Mouse (Mus musculus) kidney, embryonic 15.5 days (tissue): ENCODE data around the gene Myh7b. TPM values are rescaled to one million over a fixed set of nuclear protein-coding genes. Genes with fewer than 3 reads are reported as not detected.

Experiments used
- ATAC-seq: fragments of 200-750 bp; cut with Nextera tagmentation; replicated peaks from 2 replicates; pipeline ENCODE4 v1.8.0; 2017; ENCODE audit warnings: moderate TSS enrichment; ENCODE audit not compliant: low FRiP score
- H3K27ac ChIP-seq: fragments of 300-500 bp; sonication (generic); 2 replicates; pipeline ENCODE4 v1.5.1; 2015; ENCODE audit warnings: mild to moderate bottlenecking, inconsistent platforms
- H3K27me3 ChIP-seq: fragments of 300-500 bp; sonication (generic); 2 replicates; pipeline ENCODE4 v1.6.1; 2015; ENCODE audit warnings: inconsistent platforms
- H3K36me3 ChIP-seq: fragments of 300-500 bp; sonication (generic); 2 replicates; pipeline ENCODE4 v1.6.1; 2015; ENCODE audit warnings: inconsistent platforms
- H3K4me1 ChIP-seq: fragments of 300-500 bp; sonication (generic); 2 replicates; pipeline ENCODE4 v1.6.1; 2015; ENCODE audit warnings: inconsistent platforms
- H3K4me2 ChIP-seq: fragments of 300-500 bp; sonication (generic); 2 replicates; pipeline ENCODE4 v1.6.1; 2015; ENCODE audit warnings: moderate library complexity, mild to moderate bottlenecking, inconsistent platforms
- H3K4me3 ChIP-seq: fragments of 300-500 bp; sonication (generic); replicated peaks from 2 replicates; pipeline ENCODE4 v1.5.1; 2015; ENCODE audit warnings: mild to moderate bottlenecking, inconsistent platforms
- H3K9ac ChIP-seq: fragments of 300-500 bp; sonication (generic); 2 replicates; pipeline ENCODE4 v1.6.1; 2015; ENCODE audit warnings: mild to moderate bottlenecking, inconsistent platforms
- H3K9me3 ChIP-seq: fragments of 300-500 bp; sonication (generic); replicated peaks from 2 replicates; pipeline ENCODE4 v1.6.1; 2016; ENCODE audit warnings: inconsistent platforms
- WGBS: fragments of 180-500 bp; shearing (Covaris S2); methylation state at CpG from one replicate; pipeline ENCODE4 v1.1.7; 2015; ENCODE audit warnings: mixed read lengths; 5-methylcytosine and 5-hydroxymethylcytosine counted together
- polyA plus RNA-seq: library from polyadenylated mRNA; unstranded; fragments of >200 nt; fragmentation: Nextera tagmentation; extraction: Ambion mirVana; gene quantifications from 2 replicates; pipeline ENCODE4 v1.2.1, GENCODE M21; 2015

The Myh7b gene
- polyA plus RNA-seq, 1 experiment from 2014 or later = 0.93 TPM

DNA sequence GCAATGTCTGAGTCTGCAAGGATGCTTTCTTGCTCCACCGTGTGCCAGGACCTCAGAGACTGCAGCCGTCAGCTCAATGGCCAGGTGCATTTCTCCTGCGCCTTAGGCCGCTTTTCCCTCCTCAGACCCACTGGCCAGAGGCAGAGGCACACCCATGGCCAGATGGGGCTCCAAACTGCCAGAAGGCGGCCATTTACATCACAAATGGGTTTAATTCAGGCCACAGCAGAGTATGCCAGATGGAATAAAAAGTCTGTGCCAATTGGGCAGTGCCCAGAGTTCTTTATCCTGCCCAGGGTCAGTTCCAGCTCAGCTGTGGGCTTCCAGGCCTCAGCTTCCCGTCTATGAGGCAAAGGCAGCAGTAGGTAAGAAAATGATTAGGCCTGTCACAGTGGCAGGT is 29.6 kb downstream of the Myh7b start:
- WGBS = 93% methylated on average over 6 of the region's 6 CpGs
- no peaks in the 10 kb centered on the region for H3K27me3 ChIP-seq
- no peak for ATAC-seq
- peaks cover 99% of the 10 kb centered on the region for H3K36me3 ChIP-seq
- no peak overlapping the region for H3K4me2 ChIP-seq
- no peaks in the 10 kb centered on the region for H3K9me3 ChIP-seq
- H3K4me3 ChIP-seq = no peak overlapping the region
- no peaks in the 10 kb centered on the region for H3K4me1 ChIP-seq
- no peak overlapping the region for H3K27ac ChIP-seq
- no peak overlapping the region for H3K9ac ChIP-seq

DNA sequence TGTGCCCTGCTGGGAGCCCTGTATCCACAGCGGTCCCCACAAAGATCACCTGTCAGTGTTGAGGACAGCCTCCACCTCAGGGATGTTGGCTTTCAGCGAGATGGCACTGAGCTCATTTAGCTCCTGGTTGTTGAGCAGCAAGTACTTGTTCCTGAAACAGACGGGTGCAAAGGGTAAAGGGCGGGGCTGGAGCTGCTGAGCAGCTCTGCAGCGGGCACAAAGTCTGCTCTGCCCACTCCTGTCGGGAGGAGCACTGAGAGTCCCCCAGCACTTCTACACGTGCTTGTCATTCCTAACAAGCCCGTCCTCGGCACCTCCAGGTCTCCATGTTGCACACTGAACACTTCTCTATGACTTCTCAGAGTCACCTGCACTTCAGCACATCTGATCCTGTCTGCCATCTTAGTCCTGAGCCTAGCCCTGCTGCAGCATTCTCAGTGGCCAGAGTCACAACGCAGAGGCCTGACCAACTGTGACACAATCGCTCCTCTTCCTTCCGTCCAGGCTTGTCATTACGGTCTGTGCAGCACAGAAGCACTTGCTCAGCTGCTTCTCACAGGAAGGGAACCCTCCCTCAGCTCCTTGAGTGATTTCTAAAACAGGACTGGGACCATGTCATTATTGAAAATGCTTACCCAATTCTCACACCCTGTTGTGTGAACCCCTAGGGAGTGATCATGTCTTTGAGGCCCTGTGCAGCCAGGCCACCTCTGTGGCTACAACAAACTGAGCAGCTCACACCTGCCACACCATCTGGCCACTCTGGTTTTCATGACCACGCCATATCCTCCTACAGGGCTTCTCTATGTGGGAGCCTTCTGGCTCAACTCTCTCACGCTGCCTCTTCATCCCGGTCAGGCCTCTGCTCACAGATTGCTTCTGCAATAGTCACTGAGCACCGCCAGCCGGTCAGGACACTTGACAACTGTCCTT is 30.8 kb downstream of the Myh7b start:
- Histone ChIP-seq H3K4me2 (no peak overlapping the region), H3K4me3 (no peak overlapping the region), H3K27ac (no peak overlapping the region), H3K9ac (no peak overlapping the region), H3K27me3 (no peaks in the 10 kb centered on the region), H3K36me3 (peaks cover 99% of the 10 kb centered on the region), H3K9me3 (no peaks in the 10 kb centered on the region), H3K4me1 (no peaks in the 10 kb centered on the region)
- peak; percentile 60; the same call in 1 of the 2 replicates for ATAC-seq
- 87% methylated on average over 18 of the region's 18 CpGs for WGBS

DNA sequence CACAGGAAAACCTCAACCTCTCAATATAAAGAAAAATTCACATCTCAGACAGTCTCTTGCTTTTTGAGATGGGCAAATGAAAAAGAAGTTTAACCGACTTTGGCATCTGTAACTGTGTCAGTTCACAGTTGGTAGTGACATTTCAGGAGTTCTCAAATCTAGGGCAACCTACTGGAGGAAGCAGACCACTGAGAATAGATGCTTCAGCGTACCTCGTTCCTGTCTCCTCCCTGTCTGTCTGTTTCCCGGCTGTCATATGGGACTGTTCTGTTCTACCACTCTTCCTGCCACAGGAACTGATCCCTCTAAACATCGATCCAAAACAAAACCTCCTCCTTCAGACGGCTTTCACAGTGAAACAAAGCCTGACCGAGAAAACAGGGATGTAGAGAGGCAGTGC is 34.7 kb downstream of the Myh7b start:
- Histone ChIP-seq H3K36me3 (peaks cover 97% of the 10 kb centered on the region), H3K27me3 (no peaks in the 10 kb centered on the region), H3K4me3 (no peak overlapping the region), H3K9me3 (no peaks in the 10 kb centered on the region), H3K9ac (no peak overlapping the region), H3K4me1 (no peaks in the 10 kb centered on the region), H3K27ac (no peak overlapping the region), H3K4me2 (no peak overlapping the region)
- no peak for ATAC-seq
- 86% methylated on average over 7 of the region's 7 CpGs for WGBS

DNA sequence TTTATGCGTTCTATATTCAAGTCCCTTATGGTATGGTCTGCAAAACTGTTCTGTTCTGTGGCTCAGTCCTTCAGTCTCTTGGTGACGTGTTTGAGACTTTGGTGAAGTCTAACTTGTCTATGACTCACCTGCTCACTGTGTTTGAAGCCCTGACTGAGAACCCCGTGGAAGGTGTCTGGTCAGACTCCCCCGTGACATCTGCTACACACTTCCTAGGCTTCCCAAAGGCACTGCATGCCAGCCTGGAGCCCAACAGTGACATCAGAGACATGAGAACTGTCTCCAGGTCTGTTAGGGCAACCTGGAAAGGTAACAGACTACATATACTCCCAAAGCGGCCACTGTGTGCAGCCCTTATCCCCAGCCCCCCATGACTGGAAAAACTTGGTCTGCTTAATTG is 41.6 kb downstream of the Myh7b start:
- Histone ChIP-seq H3K27ac (no peak overlapping the region), H3K4me2 (no peak overlapping the region), H3K9me3 (no peaks in the 10 kb centered on the region), H3K4me1 (no peaks in the 10 kb centered on the region), H3K9ac (no peak overlapping the region), H3K36me3 (peaks cover 98% of the 10 kb centered on the region), H3K27me3 (no peaks in the 10 kb centered on the region), H3K4me3 (no peak overlapping the region)
- no peak for ATAC-seq
- whole genome bisulfite sequencing = 92% methylated on average over 5 of the region's 5 CpGs

DNA sequence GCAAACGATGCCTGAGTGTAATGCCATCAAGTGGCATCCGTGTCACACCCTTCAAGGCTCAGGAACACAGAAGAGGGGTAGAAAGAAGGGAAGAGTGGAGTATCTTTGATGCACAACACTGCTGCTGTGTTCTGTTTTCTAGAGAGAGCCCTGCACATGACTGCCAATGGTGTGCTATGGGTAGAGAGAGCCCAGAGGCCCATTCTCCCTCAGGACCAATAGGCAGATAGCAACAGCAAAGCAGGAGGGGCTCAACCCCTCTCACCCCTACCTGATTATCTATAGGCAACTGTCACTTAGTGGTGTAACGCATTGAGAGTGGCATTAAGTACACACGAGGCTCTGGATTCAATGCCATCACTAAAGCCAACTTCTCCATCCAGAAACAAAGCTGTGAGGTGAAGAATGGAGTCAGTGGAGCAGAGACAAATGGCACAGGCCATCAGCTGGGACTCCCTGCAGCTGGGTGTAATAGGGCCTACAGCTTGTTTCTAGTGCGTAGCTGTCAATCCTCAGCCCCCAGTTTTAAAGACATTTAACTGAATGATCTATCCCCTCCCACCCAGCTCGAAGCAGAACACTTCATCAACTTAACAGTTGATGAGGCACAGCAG is 44.9 kb downstream of the Myh7b start:
- Histone ChIP-seq H3K4me3 (no peak overlapping the region), H3K36me3 (peaks cover 92% of the 10 kb centered on the region), H3K4me2 (no peak overlapping the region), H3K27ac (no peak overlapping the region), H3K9ac (no peak overlapping the region), H3K4me1 (no peaks in the 10 kb centered on the region), H3K9me3 (no peaks in the 10 kb centered on the region), H3K27me3 (no peaks in the 10 kb centered on the region)
- ATAC-seq = no peak
- WGBS = 84% methylated on average over 6 of the region's 6 CpGs

DNA sequence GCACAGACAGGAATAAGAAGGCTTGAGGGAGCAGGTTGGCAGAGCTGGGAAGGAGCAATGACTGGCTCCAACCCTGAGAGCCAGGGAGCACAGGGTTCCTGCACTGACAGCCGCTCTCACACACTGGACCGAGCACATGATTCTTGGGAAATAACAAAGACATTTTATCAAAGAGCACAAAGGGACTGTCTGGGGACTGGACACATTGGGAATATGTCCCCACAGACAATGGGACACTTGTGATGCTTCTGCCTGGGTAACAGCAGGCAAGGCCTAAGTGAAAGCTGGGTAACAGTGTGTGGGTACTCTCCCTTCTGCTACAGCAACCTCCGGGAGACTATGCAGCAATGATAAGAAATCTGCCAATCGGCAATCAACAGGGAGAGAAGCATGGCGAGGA is 51.4 kb downstream of the Myh7b start:
- Histone ChIP-seq H3K27me3 (no peaks in the 10 kb centered on the region), H3K9me3 (no peaks in the 10 kb centered on the region), H3K4me3 (no peak overlapping the region), H3K27ac (no peak overlapping the region), H3K36me3 (peaks cover 92% of the 10 kb centered on the region), H3K4me1 (no peaks in the 10 kb centered on the region), H3K4me2 (no peak overlapping the region), H3K9ac (no peak overlapping the region)
- 94% methylated on average over 5 of the region's 5 CpGs for WGBS
- no peak for ATAC-seq

DNA sequence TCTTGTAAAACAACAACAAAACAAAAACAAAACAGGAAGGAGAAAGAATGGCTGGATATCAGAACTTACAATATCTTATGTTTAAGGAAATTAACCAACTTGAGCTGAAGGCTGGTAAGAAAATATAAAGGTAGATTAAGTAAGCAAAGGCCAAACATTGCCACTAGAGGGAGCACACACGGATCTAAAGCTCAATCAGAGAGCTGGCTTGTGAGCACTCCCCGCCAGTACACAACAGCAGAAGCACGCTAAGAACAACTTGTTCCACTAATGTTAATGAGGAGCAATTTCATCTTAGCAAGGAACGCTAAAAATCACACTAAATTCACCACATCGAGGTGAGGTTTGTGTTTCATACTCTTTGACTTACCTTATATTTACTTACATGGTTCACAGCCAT is 52.1 kb downstream of the Myh7b start:
- H3K27me3 ChIP-seq = no peaks in the 10 kb centered on the region
- no peak overlapping the region for H3K4me3 ChIP-seq
- WGBS = 28% methylated on average over 5 of the region's 5 CpGs
- no peak overlapping the region for H3K9ac ChIP-seq
- no peak overlapping the region for H3K27ac ChIP-seq
- H3K36me3 ChIP-seq = peaks cover 92% of the 10 kb centered on the region
- no peak overlapping the region for H3K4me2 ChIP-seq
- H3K9me3 ChIP-seq = no peaks in the 10 kb centered on the region
- no peak for ATAC-seq
- H3K4me1 ChIP-seq = no peaks in the 10 kb centered on the region

DNA sequence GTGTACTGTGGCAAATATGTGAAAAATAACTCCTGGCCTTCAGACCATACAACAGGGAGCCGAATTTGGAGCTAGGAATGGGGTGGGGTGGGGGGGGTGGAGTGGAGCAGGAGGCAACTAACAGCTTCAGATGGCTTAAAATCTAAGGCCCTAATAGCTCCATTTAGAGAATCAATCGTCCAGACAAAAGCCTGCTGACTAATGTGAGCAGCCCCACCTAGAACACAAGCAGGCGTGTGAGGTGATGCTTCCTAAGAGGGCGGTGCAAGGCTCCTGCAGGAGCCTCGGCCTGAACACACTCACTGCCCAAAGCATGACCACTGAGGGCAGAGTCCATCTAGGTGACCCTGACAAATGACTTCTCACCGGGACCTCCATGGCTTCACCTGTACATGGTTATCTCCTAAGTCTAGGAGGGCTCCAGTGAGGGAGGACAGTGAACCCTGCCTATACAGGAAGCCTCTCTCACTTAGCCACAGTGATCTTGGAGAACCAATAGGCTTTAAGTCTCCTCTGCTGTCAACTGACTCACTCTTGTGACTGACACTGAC is 53.0 kb downstream of the Myh7b start:
- peaks cover 93% of the 10 kb centered on the region for H3K36me3 ChIP-seq
- H3K9ac ChIP-seq = no peak overlapping the region
- no peaks in the 10 kb centered on the region for H3K27me3 ChIP-seq
- H3K4me1 ChIP-seq = no peaks in the 10 kb centered on the region
- WGBS = 84% methylated on average over 6 of the region's 6 CpGs
- H3K9me3 ChIP-seq = no peaks in the 10 kb centered on the region
- no peak overlapping the region for H3K4me2 ChIP-seq
- no peak overlapping the region for H3K27ac ChIP-seq
- ATAC-seq = no peak
- no peak overlapping the region for H3K4me3 ChIP-seq

DNA sequence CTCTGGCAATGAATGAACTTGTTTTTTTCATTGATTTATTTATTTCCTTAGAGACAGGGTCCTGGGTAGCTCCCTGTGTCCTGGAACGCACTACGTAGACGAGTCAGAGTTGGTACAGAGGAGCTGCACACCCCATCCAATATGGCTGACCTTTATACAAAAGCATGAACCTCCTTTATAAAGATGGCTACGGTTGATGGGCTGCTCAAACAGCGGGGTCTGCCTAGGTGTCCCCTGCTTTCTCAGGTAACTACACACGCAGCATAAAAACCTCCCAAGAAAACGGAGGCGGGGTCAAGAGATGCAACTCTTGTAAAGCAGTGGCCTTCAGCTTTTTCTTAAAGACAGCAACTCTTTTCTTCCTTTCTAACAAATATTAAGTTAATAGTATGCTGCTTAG is 56.9 kb downstream of the Myh7b start:
- no peaks in the 10 kb centered on the region for H3K9me3 ChIP-seq
- H3K4me3 ChIP-seq = no peak overlapping the region
- ATAC-seq = no peak
- no peak overlapping the region for H3K27ac ChIP-seq
- peaks cover 89% of the 10 kb centered on the region for H3K36me3 ChIP-seq
- WGBS = 93% methylated on average over 8 of the region's 8 CpGs
- no peaks in the 10 kb centered on the region for H3K4me1 ChIP-seq
- no peaks in the 10 kb centered on the region for H3K27me3 ChIP-seq
- no peak overlapping the region for H3K4me2 ChIP-seq
- no peak overlapping the region for H3K9ac ChIP-seq

DNA sequence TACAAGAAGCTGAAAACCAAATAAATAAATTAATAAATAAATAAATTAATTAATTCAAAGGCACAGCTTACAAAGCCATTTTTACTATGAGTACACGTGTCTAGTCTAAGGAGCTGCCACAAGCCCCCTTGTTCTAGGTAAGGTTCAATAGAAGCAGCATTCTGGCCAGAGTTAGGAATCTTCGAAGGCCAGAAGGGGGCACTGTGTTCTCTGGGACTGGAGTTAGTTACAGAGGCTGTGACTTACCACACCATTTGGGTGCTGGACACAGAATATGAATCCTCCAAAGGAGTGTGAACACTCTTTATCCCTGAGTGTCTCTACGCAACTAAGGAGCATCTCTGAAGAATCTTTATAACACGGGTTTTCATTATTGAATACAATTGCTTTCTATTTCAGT is 57.4 kb downstream of the Myh7b start:
- H3K4me2 ChIP-seq = no peak overlapping the region

DNA sequence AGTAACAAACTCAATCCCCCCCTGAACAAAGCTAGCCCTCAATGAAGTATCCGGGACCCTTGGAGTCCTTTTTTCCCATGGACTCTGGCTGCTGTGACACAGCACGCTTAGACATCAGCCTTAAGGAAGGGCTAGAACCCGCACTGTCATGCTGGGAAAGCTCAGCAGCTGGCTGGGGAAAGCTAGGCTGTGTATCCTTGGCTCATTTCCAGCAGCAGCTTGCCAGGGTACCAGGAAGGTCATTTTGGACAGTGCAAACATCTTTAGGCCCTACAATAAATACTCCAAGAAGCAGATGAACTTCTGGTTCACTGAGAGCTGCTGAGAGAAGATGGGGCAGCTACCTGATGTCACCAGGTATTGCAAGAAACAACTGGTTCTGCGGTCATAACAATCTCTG is 60.2 kb downstream of the Myh7b start:
- Histone ChIP-seq H3K4me3 (no peak overlapping the region), H3K27ac (no peak overlapping the region), H3K9me3 (no peaks in the 10 kb centered on the region), H3K36me3 (peaks cover 56% of the 10 kb centered on the region), H3K4me1 (peaks cover 3% of the 10 kb centered on the region; the same call in 1 of the 2 replicates), H3K27me3 (no peaks in the 10 kb centered on the region), H3K4me2 (no peak overlapping the region), H3K9ac (no peak overlapping the region)
- no peak for ATAC-seq
- WGBS = 82% methylated on average over 4 of the region's 4 CpGs

More for the DNA sequence above, 57.4 kb downstream of the Myh7b start:
- H3K9ac ChIP-seq = no peak overlapping the region
- WGBS = 83% methylated on average over 4 of the region's 4 CpGs
- no peaks in the 10 kb centered on the region for H3K27me3 ChIP-seq
- H3K4me3 ChIP-seq = no peak overlapping the region
- H3K9me3 ChIP-seq = no peaks in the 10 kb centered on the region
- no peak overlapping the region for H3K27ac ChIP-seq
- H3K4me1 ChIP-seq = no peaks in the 10 kb centered on the region
- no peak for ATAC-seq
- H3K36me3 ChIP-seq = peaks cover 84% of the 10 kb centered on the region

DNA sequence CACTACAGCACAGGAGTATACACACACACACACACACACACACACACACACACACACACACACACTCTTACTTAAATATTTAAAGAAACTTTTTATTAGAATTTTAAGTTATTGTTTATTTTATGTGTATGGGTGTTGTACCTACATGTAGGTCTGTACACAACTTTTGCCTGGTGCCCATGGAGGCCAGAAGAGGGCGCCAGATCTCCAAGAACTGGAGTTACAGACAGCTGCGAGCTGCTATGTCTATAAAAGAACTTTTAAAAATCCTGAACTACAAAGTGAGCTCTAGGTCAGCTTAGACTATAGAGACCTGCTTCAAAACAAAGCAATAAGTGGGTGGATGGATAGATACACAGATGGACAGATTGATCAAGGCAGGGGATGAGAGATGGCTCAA is 62.5 kb downstream of the Myh7b start:
- H3K27ac ChIP-seq = no peak overlapping the region
- no peak overlapping the region for H3K4me3 ChIP-seq
- no peaks in the 10 kb centered on the region for H3K9me3 ChIP-seq
- WGBS = 27% methylated on average over 2 of the region's 2 CpGs
- ATAC-seq = no peak
- no peaks in the 10 kb centered on the region for H3K27me3 ChIP-seq
- H3K36me3 ChIP-seq = peaks cover 34% of the 10 kb centered on the region
- H3K4me1 ChIP-seq = peaks cover 3% of the 10 kb centered on the region; the same call in 1 of the 2 replicates
- no peak overlapping the region for H3K4me2 ChIP-seq
- H3K9ac ChIP-seq = no peak overlapping the region
